Mouse (Mus musculus): Measurements from ENCODE around the gene C330021F23Rik. TPM values are rescaled to one million over a fixed set of nuclear protein-coding genes. Genes with fewer than 3 reads are reported as not detected.

The C330021F23Rik gene
- polyA plus RNA-seq (2012), result not detected in 2 replicates

GRCm38 (mm10) chr8:3567641-3568371 lies at the start of gene C330021F23Rik:
C330021F23Rik (plus strand) TSS chr8:3567990.

DNA sequence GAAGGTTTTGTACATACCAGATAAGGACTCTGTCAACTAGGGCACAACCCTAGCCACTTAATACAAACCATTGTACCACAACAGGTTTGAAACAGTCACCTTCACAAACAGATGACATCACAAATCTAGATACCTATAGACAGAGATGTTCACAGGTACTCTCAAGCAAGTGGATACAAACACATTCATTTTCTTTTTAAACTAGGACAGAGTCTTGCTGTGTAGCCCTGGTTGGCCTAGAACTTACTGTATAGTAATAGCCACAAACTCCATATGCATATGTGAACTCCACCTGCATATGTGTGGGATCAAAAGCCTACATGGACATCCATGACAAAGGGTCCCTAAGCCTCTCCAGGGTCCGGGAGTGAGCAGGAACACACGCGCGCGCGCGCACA lies 19.2 kb downstream of the C330021F23Rik start, which contains the start of gene Camsap3:
Gene Camsap3 (plus strand): TSS at position 301 of the 398 bp plus-strand sequence.

GRCm38 (mm10) chr8:3621199-3621970 lies 53.6 kb downstream of the C330021F23Rik start, which contains the start of the genes Xab2 and Pet100:
Xab2 (minus strand) TSS chr8:3621316.
Pet100 (plus strand) TSS chr8:3621548.

DNA sequence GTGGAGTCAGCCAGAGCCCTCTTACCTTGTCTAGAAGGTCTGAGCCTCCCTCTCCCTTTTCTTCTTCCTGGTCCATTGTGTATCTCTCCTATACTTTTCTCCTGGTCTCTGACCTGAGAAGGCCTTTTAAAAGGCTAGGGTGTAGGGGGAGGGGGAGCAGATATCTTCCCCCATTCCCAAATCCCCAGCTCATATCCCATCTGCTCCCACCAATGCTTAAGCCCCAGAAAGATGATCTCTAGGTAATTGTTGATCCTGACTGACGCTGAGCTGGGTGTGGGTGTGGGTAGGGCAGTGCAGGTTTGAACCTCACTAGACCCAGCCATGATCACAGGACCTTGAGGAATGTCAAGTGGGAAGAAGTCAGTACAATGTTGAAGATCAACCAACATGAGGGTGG lies 57.7 kb downstream of the C330021F23Rik start, which contains the start of gene Pcp2:
Gene Pcp2 (minus strand): TSS at position 101 of the 400 bp plus-strand sequence.

DNA sequence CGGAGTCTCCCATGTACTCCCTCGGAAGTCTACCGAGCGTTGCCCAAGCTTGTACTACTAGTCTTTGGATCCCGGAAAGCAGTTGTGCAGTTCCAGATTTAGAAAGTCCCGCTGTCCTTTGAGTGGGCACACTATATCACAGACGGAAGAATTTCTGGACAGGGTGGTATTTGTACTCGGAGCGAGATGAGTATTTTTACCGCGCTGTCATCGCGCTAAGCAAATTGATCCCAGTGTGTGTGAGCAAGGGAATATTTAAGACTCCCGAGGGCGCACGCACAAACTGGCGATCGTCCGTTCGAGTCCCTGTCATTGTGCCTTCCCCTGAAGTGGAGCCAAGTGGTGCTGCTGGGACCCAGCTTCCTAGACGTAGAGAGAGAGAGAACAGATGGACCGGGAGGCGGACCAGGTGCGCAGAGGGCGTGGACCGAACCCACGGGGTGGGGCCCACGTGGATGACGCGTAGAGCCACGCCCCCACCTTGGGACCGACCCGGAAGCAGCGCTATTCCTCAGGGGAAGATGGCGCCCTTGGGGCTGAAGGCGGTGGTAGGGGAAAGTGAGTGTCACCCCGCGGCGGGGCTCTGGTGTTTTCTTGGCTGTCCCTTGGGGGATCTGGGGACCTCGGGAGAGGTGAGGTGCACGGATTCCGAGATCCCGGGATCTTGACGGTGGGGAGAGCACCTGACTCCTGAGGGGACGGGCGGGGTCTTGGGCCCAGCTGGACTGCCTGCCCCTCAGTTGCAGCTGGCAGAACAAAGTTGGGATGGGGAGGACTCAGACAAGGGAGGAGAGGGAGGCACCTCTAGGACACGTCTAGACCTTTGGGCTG lies 63.1 kb downstream of the C330021F23Rik start, which contains the start of gene Stxbp2:
Gene Stxbp2 (plus strand): TSS at position 309 of the 831 bp plus-strand sequence.

Other genes with a start within 250 kb of the C330021F23Rik start
- 6.8 and 8.0 TPM in 2 replicates for gene A430078G23Rik, start 214.6 kb upstream of the C330021F23Rik start, polyA plus RNA-seq (2012)
- 71.7 and 87.9 TPM in 2 replicates for gene Arhgef18, start 175.0 kb upstream of the C330021F23Rik start, polyA plus RNA-seq (2012)
- 1.5 and 2.5 TPM in 2 replicates for gene Pex11g, start 100.3 kb upstream of the C330021F23Rik start, polyA plus RNA-seq (2012)
- gene Tex45, start 97.1 kb upstream of the C330021F23Rik start, polyA plus RNA-seq (2012), result 0.84 and 2.1 TPM in 2 replicates
- 29.0 and 32.0 TPM in 2 replicates for gene Zfp358, start 74.9 kb upstream of the C330021F23Rik start, polyA plus RNA-seq (2012)
- gene Mcoln1, start 67.5 kb upstream of the C330021F23Rik start, polyA plus RNA-seq (2012), result 235 and 263 TPM in 2 replicates
- 16.6 and 22.7 TPM in 2 replicates for gene Pnpla6, start 52.6 kb upstream of the C330021F23Rik start, polyA plus RNA-seq (2012)
- 2.4 and 4.9 TPM in 2 replicates for gene Camsap3, start 19.3 kb downstream of the C330021F23Rik start, polyA plus RNA-seq (2012)
- 51.6 and 63.7 TPM in 2 replicates for gene Xab2, start 53.3 kb downstream of the C330021F23Rik start, polyA plus RNA-seq (2012)
- 29.3 and 51.7 TPM in 2 replicates for gene Pet100, start 53.6 kb downstream of the C330021F23Rik start, polyA plus RNA-seq (2012)
- not detected in 2 replicates for gene Pcp2, start 57.6 kb downstream of the C330021F23Rik start, polyA plus RNA-seq (2012)
- 427 and 433 TPM in 2 replicates for gene Stxbp2, start 63.0 kb downstream of the C330021F23Rik start, polyA plus RNA-seq (2012)
- gene Retn, start 87.8 kb downstream of the C330021F23Rik start, polyA plus RNA-seq (2012), result 0.27 TPM in 1 of 2 replicates, not detected in the other
- 0.38 and 1.2 TPM in 2 replicates for gene Mcemp1, start 97.8 kb downstream of the C330021F23Rik start, polyA plus RNA-seq (2012)
- 4.1 and 4.9 TPM in 2 replicates for gene Fcor, start 104.4 kb downstream of the C330021F23Rik start, polyA plus RNA-seq (2012)
- gene Trappc5, start 108.3 kb downstream of the C330021F23Rik start, polyA plus RNA-seq (2012), result 34.8 and 35.6 TPM in 2 replicates
- 0.05 and 0.39 TPM in 2 replicates for gene Fcer2a, start 126.2 kb downstream of the C330021F23Rik start, polyA plus RNA-seq (2012)
- not detected in 2 replicates for gene Clec4g, start 152.7 kb downstream of the C330021F23Rik start, polyA plus RNA-seq (2012)
- gene Cd209a, start 181.0 kb downstream of the C330021F23Rik start, polyA plus RNA-seq (2012), result 0.40 TPM in 1 of 2 replicates, not detected in the other

Data from megakaryocyte-erythroid progenitor cell, adult 5 weeks (primary cell).